ENCODE assay signal across 24 mouse cellular contexts in the genomic region with DNA sequence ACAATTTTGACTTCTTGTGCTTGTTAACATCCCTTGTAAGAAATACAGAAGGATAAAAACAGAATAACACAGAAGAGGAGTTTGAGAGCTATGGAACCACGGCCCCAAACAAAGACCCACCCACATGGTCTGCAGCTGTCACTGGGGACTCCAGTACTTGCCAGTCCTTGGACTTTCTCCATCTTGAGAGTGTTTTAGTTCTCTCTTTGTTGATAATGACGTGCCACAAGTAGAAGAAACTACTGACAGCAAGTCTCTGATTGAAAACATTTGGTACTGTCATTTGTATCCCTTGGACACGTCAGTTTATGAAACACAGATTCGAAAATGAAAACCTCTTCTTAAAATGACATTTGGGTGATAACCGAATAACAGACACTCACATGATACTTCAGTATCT.
"Had no signal": no experiment of that assay in that cellular context is flagged by ENCODE, and none has a peak within 500 bp of the region (broad histone marks: within the 10 kb centered on the region; RNA-seq: fewer than 3 reads in every experiment).

No protein-coding gene starts in this region.

- DNase-seq: forebrain, postnatal 0 days; gastrocnemius, postnatal 14 days; gastrocnemius, postnatal 36 days; heart, adult 11 months; heart, adult 2 months; heart, postnatal 14 days; heart, postnatal 36 days; kidney, adult 11 months; kidney, adult 2 months; kidney, adult 9 months; kidney, postnatal 14 days; kidney, postnatal 36 days; layer of hippocampus, adult 9-11 months; layer of hippocampus, postnatal 36 days; left cerebral cortex, postnatal 4 days had no signal

- H3K27ac ChIP-seq: heart, adult 2 months; hindbrain, embryonic 13.5 days; hindbrain, embryonic 15.5 days; hindbrain, postnatal 0 days; kidney, embryonic 15.5 days; kidney, postnatal 0 days; limb, embryonic 13.5 days; limb, embryonic 15.5 days had no signal

- H3K9ac ChIP-seq: forebrain, postnatal 0 days; heart, embryonic 12.5 days; hindbrain, embryonic 13.5 days; hindbrain, embryonic 15.5 days; kidney, embryonic 15.5 days; limb, embryonic 13.5 days; limb, embryonic 15.5 days had no signal

- H3K4me2 ChIP-seq: heart, embryonic 12.5 days; hindbrain, embryonic 13.5 days; hindbrain, embryonic 15.5 days; kidney, embryonic 15.5 days; limb, embryonic 13.5 days; limb, embryonic 15.5 days had no signal

- H3K27me3 ChIP-seq: heart, embryonic 12.5 days; hindbrain, embryonic 13.5 days; hindbrain, embryonic 15.5 days; kidney, embryonic 15.5 days; limb, embryonic 13.5 days; limb, embryonic 15.5 days had no signal

- H3K9me3 ChIP-seq: hindbrain, embryonic 13.5 days; hindbrain, embryonic 15.5 days; kidney, embryonic 15.5 days; limb, embryonic 13.5 days; limb, embryonic 15.5 days had no signal

- H3K36me3 ChIP-seq: heart, embryonic 12.5 days; hindbrain, embryonic 13.5 days; hindbrain, embryonic 15.5 days; kidney, embryonic 15.5 days; limb, embryonic 13.5 days; limb, embryonic 15.5 days had no signal

- ATAC-seq: forebrain, postnatal 0 days; hindbrain, postnatal 0 days; intestine, embryonic 16.5 days had no signal

- H3K4me3 ChIP-seq: heart, adult 2 months; heart, embryonic 12.5 days; hindbrain, embryonic 13.5 days; hindbrain, embryonic 15.5 days; kidney, embryonic 15.5 days; limb, embryonic 13.5 days; limb, embryonic 15.5 days had no signal

- H3K4me1 ChIP-seq: heart, embryonic 12.5 days; hindbrain, embryonic 13.5 days; hindbrain, embryonic 15.5 days; kidney, embryonic 15.5 days; limb, embryonic 15.5 days had no signal
